Mouse (Mus musculus) MEL (cell line): ENCODE results near the gene Plagl2. TPM values are rescaled to one million over a fixed set of nuclear protein-coding genes. Genes with fewer than 3 reads are reported as not detected.
"Not testable (repeated sequence)": the region's sequence is repeated elsewhere in the genome, so short reads cannot be mapped to it uniquely, and the experiment has no call there.

Source experiments
- DNase-seq: peaks from one replicate; pipeline ENCODE4 v3.0.0; 2011; ENCODE audit warnings: low read depth, low spot score
- H3K27ac ChIP-seq: 2 replicates; pipeline ENCODE4 v1.5.1; 2012; ENCODE audit warnings: low read depth, mild to moderate bottlenecking, control low read depth, low read length, moderate library complexity; ENCODE audit not compliant: control insufficient read depth
- H3K27me3 ChIP-seq, 2 experiments: fragments of 150-350 bp in 1 of 2; sonication (generic) in 1 of 2; 2 replicates each; pipeline ENCODE4 v1.6.1; 2012; ENCODE audit warnings: low read length in 2 of 2, mild to moderate bottlenecking in 2 of 2, improper control_type of control experiment in 1 of 2, moderate library complexity in 1 of 2; ENCODE audit not compliant: insufficient read depth in 2 of 2, control insufficient read depth in 1 of 2
- H3K36me3 ChIP-seq, 2 experiments: 2 replicates each; pipeline ENCODE4 v1.6.1; 2012 to 2014; ENCODE audit warnings: low read length in 2 of 2, improper control_type of control experiment in 1 of 2, inconsistent platforms in 1 of 2, mild to moderate bottlenecking in 1 of 2; ENCODE audit not compliant: insufficient read depth in 2 of 2, control insufficient read depth in 1 of 2
- H3K4me1 ChIP-seq, 2 experiments: fragments of 150-350 bp in 1 of 2; sonication (generic) in 1 of 2; 2 replicates each; pipeline ENCODE4 v1.6.1; 2012; ENCODE audit warnings: low read length in 2 of 2, improper control_type of control experiment in 1 of 2, mild to moderate bottlenecking in 1 of 2; ENCODE audit not compliant: insufficient read depth in 2 of 2, control insufficient read depth in 1 of 2
- H3K4me3 ChIP-seq, 2 experiments: fragments of 150-350 bp in 1 of 2; sonication (generic) in 1 of 2; 2 replicates each; pipeline ENCODE4 v1.5.1; 2012; ENCODE audit warnings: low read depth in 2 of 2, low read length in 2 of 2, mild to moderate bottlenecking in 2 of 2, moderate library complexity in 2 of 2, control low read depth in 1 of 2, improper control_type of control experiment in 1 of 2; ENCODE audit not compliant: control insufficient read depth in 1 of 2, insufficient read depth in 1 of 2
- H3K79me2 ChIP-seq: 2 replicates; pipeline ENCODE4 v1.6.1; 2012; ENCODE audit warnings: mild to moderate bottlenecking, low read length, moderate library complexity; ENCODE audit not compliant: control insufficient read depth, poor library complexity, insufficient read depth
- H3K9ac ChIP-seq: 2 replicates; pipeline ENCODE4 v1.6.1; 2012; ENCODE audit warnings: low read depth, mild to moderate bottlenecking, control low read depth, low read length, moderate library complexity; ENCODE audit not compliant: control insufficient read depth, poor library complexity, severe bottlenecking
- H3K9me3 ChIP-seq: fragments of 150-350 bp; sonication (generic); replicated peaks from 2 replicates; pipeline ENCODE4 v1.6.1; 2012; ENCODE audit warnings: mild to moderate bottlenecking, low read length, improper control_type of control experiment, moderate library complexity; ENCODE audit not compliant: insufficient read depth
- BHLHE40 ChIP-seq: IDR thresholded peaks from 2 replicates; pipeline ENCODE4 v1.6.1; 2012; ENCODE audit warnings: low read depth, mild to moderate bottlenecking, inconsistent platforms, low read length, improper control_type of control experiment, borderline replicate concordance
- CHD2 ChIP-seq: IDR thresholded peaks from 2 replicates; pipeline ENCODE4 v1.6.1; 2011; ENCODE audit warnings: low read length, improper control_type of control experiment
- CTCF ChIP-seq, 3 experiments: IDR thresholded peaks in 2 of 3; conservative IDR thresholded peaks in 1 of 3; 2 replicates each; pipeline ENCODE4 v1.5.1; 2011 to 2012; ENCODE audit warnings: low read length in 3 of 3, low read depth in 2 of 3, mild to moderate bottlenecking in 2 of 3, improper control_type of control experiment in 1 of 3, inconsistent platforms in 1 of 3, mixed read lengths in 1 of 3, moderate library complexity in 1 of 3; ENCODE audit not compliant: control insufficient read depth in 1 of 3, insufficient read depth in 1 of 3, poor library complexity in 1 of 3, severe bottlenecking in 1 of 3
- ELF1 ChIP-seq: IDR thresholded peaks from 2 replicates; pipeline ENCODE4 v1.6.1; 2014; ENCODE audit warnings: low read depth, mild to moderate bottlenecking, inconsistent platforms, low read length, improper control_type of control experiment, moderate library complexity
- EP300 ChIP-seq, 2 experiments: IDR thresholded peaks; 2 replicates each; pipeline ENCODE4 v1.6.1; 2011; ENCODE audit warnings: improper control_type of control experiment in 2 of 2, low read length in 2 of 2, low read depth in 1 of 2, mild to moderate bottlenecking in 1 of 2
- ETS1 ChIP-seq: IDR thresholded peaks from 2 replicates; pipeline ENCODE4 v1.6.1; 2012; ENCODE audit warnings: low read depth, mild to moderate bottlenecking, inconsistent platforms, low read length, improper control_type of control experiment, moderate library complexity
- GABPA ChIP-seq: IDR thresholded peaks from 2 replicates; pipeline ENCODE4 v1.6.1; 2012; ENCODE audit warnings: low read depth, mild to moderate bottlenecking, inconsistent platforms, low read length, improper control_type of control experiment, moderate library complexity
- HCFC1 ChIP-seq: IDR thresholded peaks from 2 replicates; pipeline ENCODE4 v1.6.1; 2012; ENCODE audit warnings: low read depth, mild to moderate bottlenecking, inconsistent platforms, low read length, improper control_type of control experiment, moderate library complexity
- KAT2A ChIP-seq: conservative IDR thresholded peaks from 2 replicates; pipeline ENCODE4 v1.6.1; 2012; ENCODE audit warnings: low read depth, low read length, improper control_type of control experiment, inconsistent platforms
- MAZ ChIP-seq: IDR thresholded peaks from 2 replicates; pipeline ENCODE4 v1.6.1; 2012; ENCODE audit warnings: low read depth, mild to moderate bottlenecking, inconsistent platforms, low read length, improper control_type of control experiment
- MYC ChIP-seq: IDR thresholded peaks from 2 replicates; pipeline ENCODE4 v1.6.1; 2011; ENCODE audit warnings: low read depth, mild to moderate bottlenecking, low read length, improper control_type of control experiment, moderate library complexity
- NELFE ChIP-seq: IDR thresholded peaks from 2 replicates; pipeline ENCODE4 v1.6.1; 2011; ENCODE audit warnings: low read depth, low read length, improper control_type of control experiment
- POLR2AphosphoS5 ChIP-seq: IDR thresholded peaks from 2 replicates; pipeline ENCODE4 v1.6.1; 2012; ENCODE audit warnings: low read depth, borderline replicate concordance, mild to moderate bottlenecking, inconsistent platforms, low read length, moderate library complexity, mixed read lengths
- RAD21 ChIP-seq: IDR thresholded peaks from 2 replicates; pipeline ENCODE4 v1.6.1; 2011; ENCODE audit warnings: mild to moderate bottlenecking, low read depth, low read length, improper control_type of control experiment
- RCOR1 ChIP-seq: IDR thresholded peaks from 2 replicates; pipeline ENCODE4 v1.6.1; 2012; ENCODE audit warnings: low read depth, mild to moderate bottlenecking, inconsistent platforms, low read length, improper control_type of control experiment
- SMC3 ChIP-seq: IDR thresholded peaks from 2 replicates; pipeline ENCODE4 v1.6.1; 2011; ENCODE audit warnings: low read depth, low read length, improper control_type of control experiment
- UBTF ChIP-seq: IDR thresholded peaks from 2 replicates; pipeline ENCODE4 v1.6.1; 2012; ENCODE audit warnings: low read depth, mild to moderate bottlenecking, inconsistent platforms, low read length, improper control_type of control experiment, moderate library complexity, borderline replicate concordance; ENCODE audit not compliant: insufficient read depth
- USF2 ChIP-seq, 2 experiments: IDR thresholded peaks; 2 replicates each; pipeline ENCODE4 v1.6.1; 2011 to 2012; ENCODE audit warnings: improper control_type of control experiment in 2 of 2, low read length in 2 of 2, borderline replicate concordance in 1 of 2, inconsistent platforms in 1 of 2, low read depth in 1 of 2, mild to moderate bottlenecking in 1 of 2; ENCODE audit not compliant: insufficient read depth in 1 of 2
- ZMIZ1 ChIP-seq: IDR thresholded peaks from 2 replicates; pipeline ENCODE4 v1.6.1; 2012; ENCODE audit warnings: low read depth, mild to moderate bottlenecking, inconsistent platforms, low read length, improper control_type of control experiment, moderate library complexity
- polyA plus RNA-seq, 2 experiments: library from polyadenylated mRNA; stranded (reverse) in 1 of 2; unstranded in 1 of 2; fragments of >175 nt in 1 of 2; fragments of >200 nt in 1 of 2; gene quantifications; 2 replicates each; pipeline versions ENCODE4 v1.2.1 to v1.2.4; 2012; ENCODE audit warnings: low replicate concordance in 2 of 2, low read depth in 1 of 2; ENCODE audit not compliant: insufficient read length in 2 of 2, insufficient read depth in 1 of 2, missing spikeins in 1 of 2
- total RNA-seq: library from RNA; depleted of rRNA; stranded (reverse); fragments of 300-350 nt; gene quantifications from 2 replicates; pipeline ENCODE4 v1.2.3, GENCODE M21; 2012

Plagl2 gene
- total and polyA plus RNA-seq, 3 experiments: 5.9 to 34.4 TPM; not detected in 1

- not testable (repeated sequence) for H3K4me1 ChIP-seq, H3K9ac ChIP-seq, DNase-seq, H3K79me2 ChIP-seq
- peak; percentile 13 for TF ChIP-seq RAD21
- peak; percentile 36; the same call in 1 of the 2 replicates for TF ChIP-seq SMC3
- TF ChIP-seq CTCF (IDR thresholded peaks at IDR 0.05 in 2 of 3, conservative IDR thresholded peaks at IDR 0.05 in 1 of 3; ENCODE audit: control insufficient read depth in 1 of 3, insufficient read depth in 1 of 3, low read depth in 2 of 3, low read length in 3 of 3, poor library complexity in 1 of 3, severe bottlenecking in 1 of 3): peak; percentile 21 to 35 (median 29); a peak in 5 of 6 replicates
- TF ChIP-seq, all 39 proteins: peak for 3; not testable (repeated sequence) for 36
- not testable (repeated sequence) for H3K27ac ChIP-seq, H3K9me3 ChIP-seq, H3K27me3 ChIP-seq, H3K36me3 ChIP-seq, H3K4me3 ChIP-seq
Observed at GRCm38 (mm10) chr2:153276846-153277245, 35.6 kb upstream of the Plagl2 start.

- Histone ChIP-seq H3K9ac (no peak overlapping the region), H3K27ac (no peak overlapping the region), H3K4me1 (peaks cover 0 to 8% of the 10 kb centered on the region in 2 experiments; a peak in 2 of 4 replicates), H3K79me2 (no peaks in the 10 kb centered on the region), H3K27me3 (no peaks in the 10 kb centered on the region), H3K36me3 (peaks cover 0 to 3% of the 10 kb centered on the region in 2 experiments; a peak in 2 of 4 replicates), H3K9me3 (no peaks in the 10 kb centered on the region), H3K4me3 (no peak overlapping the region)
- TF ChIP-seq MYC (no peak), ETS1 (no peak), HCFC1 (no peak), SMC3 (no peak), GABPA (no peak), CHD2 (no peak), ZMIZ1 (no peak), UBTF (no peak), USF2 (IDR thresholded peaks at IDR 0.05; ENCODE audit: borderline replicate concordance in 1 of 2, insufficient read depth in 1 of 2, low read depth in 1 of 2, low read length in 2 of 2) (no peak), BHLHE40 (no peak), MAZ (no peak), ELF1 (no peak), CTCF (IDR thresholded peaks at IDR 0.05 in 2 of 3, conservative IDR thresholded peaks at IDR 0.05 in 1 of 3; ENCODE audit: control insufficient read depth in 1 of 3, insufficient read depth in 1 of 3, low read depth in 2 of 3, low read length in 3 of 3, poor library complexity in 1 of 3, severe bottlenecking in 1 of 3) (no peak), KAT2A (no peak), NELFE (no peak), EP300 (IDR thresholded peaks at IDR 0.05; ENCODE audit: low read depth in 1 of 2, low read length in 2 of 2) (no peak), RCOR1 (no peak), POLR2AphosphoS5 (no peak)
- no peak for DNase-seq
Observed at GRCm38 (mm10) chr2:153276440-153276839, 35.2 kb upstream of the Plagl2 start.

GRCm38 (mm10) chr2:153275577-153275976 is 34.4 kb upstream of the Plagl2 start:
- not testable (repeated sequence) for H3K4me3 ChIP-seq, H3K27ac ChIP-seq, H3K27me3 ChIP-seq, H3K36me3 ChIP-seq, H3K79me2 ChIP-seq, H3K4me1 ChIP-seq, H3K9ac ChIP-seq, DNase-seq, H3K9me3 ChIP-seq
